Mouse (Mus musculus) kidney, adult 2 months (tissue): ENCODE measurements around the gene Dcakd.

Source experiments
- CTCF ChIP-seq: fragments of 200-500 bp; conservative IDR thresholded peaks from 2 replicates; pipeline ENCODE4 v1.5.1; 2011; ENCODE audit warnings: low read depth, mild to moderate bottlenecking, control low read depth, low read length, moderate library complexity, mixed read lengths; ENCODE audit not compliant: insufficient read depth, insufficient read length
- POLR2A ChIP-seq: fragments of 200-500 bp; IDR thresholded peaks from one replicate; pipeline ENCODE4 v1.6.1; 2011; ENCODE audit warnings: low read depth, low read length, control low read depth

DNA sequence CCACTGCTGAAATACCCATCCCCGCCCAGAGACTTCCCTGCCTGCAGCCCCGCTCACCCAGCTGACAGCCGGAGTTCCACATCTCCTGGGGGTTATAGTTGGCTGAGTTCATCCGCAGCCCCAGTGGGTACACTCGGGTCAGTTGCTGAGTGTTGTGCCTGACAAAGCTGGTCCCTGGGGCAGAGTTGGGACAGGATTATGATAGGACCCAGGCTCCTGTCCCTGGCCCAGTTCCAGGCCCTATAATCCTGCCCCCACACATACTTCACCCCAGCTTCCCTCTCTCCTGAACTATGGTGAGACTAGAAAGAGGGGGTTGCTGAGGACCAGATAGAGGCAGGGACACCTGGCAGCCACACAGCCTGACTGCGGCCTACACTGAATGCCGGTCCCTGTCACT lies 45.5 kb upstream of the Dcakd start:
- TF ChIP-seq CTCF: no peak
- no peak for TF ChIP-seq POLR2A
